Mouse (Mus musculus): ENCODE results near the gene Gm5617.
"Not testable (repeated sequence)": the region's sequence is repeated elsewhere in the genome, so short reads cannot be mapped to it uniquely, and the experiment has no call there.

Gene Gm5617

GRCm38 (mm10) chr9:48503001-48503400, 7.8 kb downstream of the Gm5617 start:
- DNase-seq: no peak

DNA sequence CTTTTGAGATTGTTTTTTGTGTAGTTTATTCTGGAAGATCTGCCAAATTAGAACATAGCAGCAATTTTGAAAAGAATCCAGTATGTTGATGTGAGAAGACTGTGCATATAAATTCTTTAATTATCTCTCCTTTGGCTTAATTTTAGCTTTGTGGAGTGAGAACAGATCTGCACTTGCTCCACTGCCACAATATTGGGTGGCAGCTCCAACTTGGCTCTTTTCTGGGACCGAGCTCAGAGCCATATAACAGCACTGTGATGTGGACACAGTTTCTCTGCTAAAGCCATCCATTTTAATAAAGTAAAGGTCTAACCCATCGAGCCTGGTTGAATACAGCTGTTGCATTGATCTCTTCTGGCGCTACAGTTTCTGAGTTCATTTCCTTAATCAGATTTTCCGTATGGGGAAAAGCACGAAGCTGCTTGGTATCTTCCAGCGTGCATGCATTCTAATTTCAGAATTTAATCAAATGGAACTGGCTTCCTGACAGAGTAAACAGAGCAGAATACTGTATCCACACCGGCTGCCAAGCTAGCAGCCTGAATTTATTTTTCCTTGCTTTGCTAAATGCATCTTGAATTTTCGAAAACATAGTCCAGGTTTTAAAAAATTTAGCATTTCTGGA, 9.6 kb downstream of the Gm5617 start:
- DNase-seq: no peak

DNA sequence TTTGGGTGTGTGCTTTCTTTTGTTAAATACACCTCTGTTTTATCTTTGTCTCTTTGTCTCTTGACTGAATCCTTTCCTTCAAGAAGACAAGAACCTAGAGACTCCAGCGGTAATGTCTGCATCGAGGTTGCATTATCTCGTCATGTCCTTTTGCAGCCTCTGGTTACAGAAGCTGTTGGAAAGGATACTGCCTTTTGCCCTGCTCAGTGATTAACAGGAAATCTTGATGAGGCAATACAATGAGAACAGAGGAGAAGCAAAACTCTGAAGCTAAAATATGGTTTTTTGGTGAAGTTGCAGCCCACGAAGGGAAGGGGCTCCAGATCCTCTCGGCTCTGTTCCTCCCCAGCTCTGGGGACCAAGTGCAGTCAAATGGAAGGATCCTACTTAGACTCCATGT, 14.9 kb downstream of the Gm5617 start:
- no peak for DNase-seq

DNA sequence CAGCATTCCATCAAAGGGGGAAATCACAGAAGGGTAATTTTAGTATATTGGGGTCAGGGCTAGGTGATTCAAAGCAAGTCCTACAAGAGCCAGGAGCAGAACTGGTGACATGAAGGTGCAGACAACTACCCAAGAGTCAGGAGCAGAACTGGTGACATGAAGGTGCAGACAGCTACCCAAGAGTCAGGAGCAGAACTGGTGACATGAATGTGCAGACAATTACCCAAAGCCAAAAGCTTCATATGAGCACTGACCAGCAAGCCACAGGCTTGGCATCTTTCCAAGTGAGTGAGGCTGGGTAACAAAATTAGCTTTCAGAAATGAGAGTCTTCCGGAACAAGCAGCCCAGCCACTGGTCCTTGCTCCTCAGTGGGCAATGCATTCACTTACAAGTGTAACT, 20.1 kb downstream of the Gm5617 start:
- no peak for DNase-seq

- no peak for DNase-seq
Observed at GRCm38 (mm10) chr9:48516615-48517371, 21.6 kb downstream of the Gm5617 start.

DNA sequence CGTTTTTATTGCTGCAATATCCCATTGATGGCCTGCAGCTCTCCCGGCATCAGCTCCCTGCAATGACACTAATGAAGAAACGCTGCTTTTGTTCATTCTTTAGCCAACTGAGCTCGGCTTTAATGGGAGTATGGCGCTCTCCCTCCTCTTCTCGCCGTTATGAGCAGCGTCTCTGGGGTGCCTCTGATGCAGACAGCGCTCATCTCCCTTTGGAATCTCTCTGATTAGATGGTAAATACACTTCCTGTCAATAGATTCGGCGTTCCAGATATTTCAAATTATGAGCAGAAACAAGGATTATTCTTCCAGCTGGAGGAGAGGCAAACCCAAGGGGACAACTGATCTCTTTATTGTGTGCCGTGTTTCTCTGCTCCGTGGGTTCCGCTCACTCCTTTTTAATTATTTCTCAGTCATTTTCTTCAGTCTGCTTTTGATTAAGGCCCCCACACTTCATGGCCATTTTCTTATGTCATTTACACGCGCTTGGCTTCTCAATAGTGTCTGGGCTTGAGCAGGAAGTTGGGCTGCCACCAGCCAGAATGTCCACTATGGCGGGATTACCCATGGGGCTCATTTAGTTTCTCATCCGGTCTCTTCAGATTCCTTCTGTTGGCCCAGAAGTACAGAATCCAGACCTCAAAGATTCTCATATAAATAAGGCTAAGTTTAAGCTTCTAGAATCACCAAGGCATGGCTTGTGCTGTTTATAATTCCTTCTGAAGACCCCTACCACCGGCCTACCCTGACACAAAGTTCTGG, 22.3 kb downstream of the Gm5617 start:
- no peak for DNase-seq

DNA sequence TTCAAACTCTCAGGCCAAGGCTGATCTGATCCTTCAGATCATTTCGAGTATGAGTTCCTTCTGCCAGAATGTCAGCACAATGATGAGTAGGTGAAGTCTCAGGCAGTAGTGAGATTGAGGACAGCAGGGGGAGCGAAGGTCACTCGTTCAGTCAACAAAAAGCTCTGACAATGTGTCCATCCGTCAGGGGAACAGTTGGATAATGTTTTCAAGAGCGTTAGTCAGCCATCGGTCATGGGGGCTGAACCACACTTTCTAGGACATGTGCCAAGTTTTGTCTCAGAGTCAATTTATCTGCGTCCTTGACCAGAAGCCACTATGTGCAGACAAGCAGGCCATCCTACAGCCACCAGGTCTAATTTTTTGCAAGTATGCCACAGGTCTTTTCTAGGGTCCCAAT, 25.2 kb downstream of the Gm5617 start:
- not testable (repeated sequence) for DNase-seq

GRCm38 (mm10) chr9:48525566-48525965, 30.3 kb downstream of the Gm5617 start:
- DNase-seq: no peak

DNA sequence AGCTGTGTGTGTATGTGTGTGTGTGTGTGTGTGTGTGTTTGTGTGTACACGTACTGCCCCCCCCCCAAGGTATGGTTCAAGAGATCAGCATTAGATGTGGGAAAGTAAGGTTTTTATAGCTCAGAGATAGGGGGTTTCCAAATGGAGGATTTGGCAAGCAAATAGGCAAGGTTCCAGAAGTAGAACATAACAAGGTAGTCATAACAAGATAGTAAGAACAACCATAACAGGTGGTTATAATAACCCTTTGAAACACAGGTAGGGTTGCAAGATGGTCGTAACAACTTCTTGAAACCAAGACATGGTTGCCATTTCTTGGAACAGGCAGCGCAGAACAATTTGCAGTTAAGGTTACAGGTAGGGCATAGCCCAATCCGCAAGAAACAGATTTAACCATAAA, 31.3 kb downstream of the Gm5617 start:
- DNase-seq: no peak

DNA sequence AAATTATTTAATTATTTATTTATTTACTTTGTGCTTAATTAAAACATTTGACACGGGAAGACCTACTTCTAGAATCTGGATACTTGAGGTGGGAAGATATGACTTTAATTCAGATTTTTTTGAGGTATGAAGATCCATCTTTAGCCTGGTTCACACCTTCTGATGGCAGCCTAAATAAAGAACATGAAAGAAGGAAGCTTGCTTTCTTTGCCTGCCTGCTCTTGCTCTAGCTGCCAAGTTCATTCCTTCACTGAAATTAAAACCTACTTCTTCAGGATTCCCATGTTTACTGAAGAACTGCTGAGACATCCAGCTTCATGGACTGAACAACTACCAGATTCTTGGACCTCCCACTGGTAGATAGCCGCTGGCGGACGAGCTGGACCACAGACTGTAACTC, 36.1 kb downstream of the Gm5617 start:
- DNase-seq: no peak

- no peak for DNase-seq
Observed at GRCm38 (mm10) chr9:48532203-48532602, 37.0 kb downstream of the Gm5617 start.

GRCm38 (mm10) chr9:48532730-48533129, 37.5 kb downstream of the Gm5617 start:
- DNase-seq: no peak

- no peak for DNase-seq
Observed at GRCm38 (mm10) chr9:48536414-48536813, 41.2 kb downstream of the Gm5617 start.

DNA sequence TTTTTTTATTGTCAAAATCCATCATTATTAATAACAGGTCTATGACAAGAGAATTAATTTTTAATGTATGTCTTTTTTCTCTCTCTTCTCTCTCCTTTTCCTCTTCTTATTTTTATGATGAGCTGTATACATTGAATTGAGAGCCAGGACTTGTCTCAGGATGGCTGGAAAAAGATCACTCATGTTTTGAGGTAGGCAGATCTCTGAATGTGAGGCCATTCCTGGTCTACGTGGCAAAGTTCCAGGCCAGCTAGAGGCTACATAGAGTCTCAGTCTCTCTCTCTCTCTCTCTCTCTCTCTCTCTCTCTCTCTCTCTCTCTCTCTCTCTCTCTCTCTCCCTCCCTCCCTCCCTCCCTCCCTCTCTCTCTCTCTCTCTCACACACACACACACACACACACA, 42.4 kb downstream of the Gm5617 start:
- not testable (repeated sequence) for DNase-seq

- peak; percentile 28 to 36 for DNase-seq
Observed at GRCm38 (mm10) chr9:48538044-48538645, 42.9 kb downstream of the Gm5617 start.

- DNase-seq: peak; percentile 12 to 19
Observed at GRCm38 (mm10) chr9:48538688-48539087, 43.4 kb downstream of the Gm5617 start.
